Mouse (Mus musculus) erythroid progenitor cell, adult 5-6 weeks (primary cell): ENCODE results near the gene Fam208b. TPM values are rescaled to one million over a fixed set of nuclear protein-coding genes. Genes with fewer than 3 reads are reported as not detected.

Source experiments
- ATAC-seq: replicated peaks from 2 replicates; pipeline ENCODE4 v1.8.0; 2016; ENCODE audit warnings: moderate number of reproducible peaks, mild to moderate bottlenecking, moderate TSS enrichment, inconsistent platforms; ENCODE audit not compliant: poor library complexity, low FRiP score, severe bottlenecking
- total RNA-seq, 2 experiments: library from RNA; stranded (forward) in 1 of 2; stranded (reverse) in 1 of 2; fragments of 150-400 nt in 1 of 2; fragments of 186-747, 209-891 nt in 1 of 2; gene quantifications; 2 replicates each; pipeline versions ENCODE4 v1.2.3 to v1.2.4; 2015 to 2017; ENCODE audit warnings: low replicate concordance in 2 of 2

Gene Fam208b
- total RNA-seq (2015; ENCODE audit: low replicate concordance) (21.6 and 53.7 TPM in 2 replicates), total RNA-seq (2017; ENCODE audit: low replicate concordance) (16.7 and 23.0 TPM in 2 replicates)

DNA sequence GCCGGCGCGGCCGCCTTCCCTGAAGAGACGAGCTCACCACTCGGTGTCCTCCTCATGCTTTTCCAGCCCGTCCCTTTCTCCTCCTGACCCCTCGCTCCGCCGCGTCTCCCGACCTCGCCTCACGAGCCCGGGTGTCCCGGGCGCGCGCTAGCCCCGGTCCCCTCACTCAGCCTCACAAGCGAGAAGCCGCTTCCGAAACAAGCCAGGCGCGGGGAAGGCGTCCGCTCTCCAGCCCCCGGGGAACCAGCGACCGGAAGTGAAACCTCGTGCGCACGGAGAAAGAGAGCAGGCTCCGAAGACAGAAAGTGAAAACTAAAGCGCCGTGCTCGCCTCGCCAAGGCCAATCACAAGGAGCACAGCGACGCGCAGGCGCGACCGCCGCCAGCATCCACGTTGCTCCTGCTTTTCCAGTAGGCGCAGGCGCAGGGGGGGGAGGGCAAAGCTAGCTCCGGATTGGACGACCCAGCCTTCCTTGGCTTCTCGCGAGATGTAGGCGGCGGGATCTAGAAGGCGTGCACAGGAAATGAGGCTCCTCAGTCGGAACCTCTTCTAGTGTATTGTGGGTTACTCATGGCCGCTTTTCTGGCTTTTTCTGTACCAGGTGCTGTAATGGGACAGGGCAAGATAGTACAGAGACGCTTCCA lies at the start of gene Fam208b:
Gene Fam208b, minus strand, starts transcription at position 314 of the 644 bp plus-strand sequence.
- peak; percentile 99 for ATAC-seq

DNA sequence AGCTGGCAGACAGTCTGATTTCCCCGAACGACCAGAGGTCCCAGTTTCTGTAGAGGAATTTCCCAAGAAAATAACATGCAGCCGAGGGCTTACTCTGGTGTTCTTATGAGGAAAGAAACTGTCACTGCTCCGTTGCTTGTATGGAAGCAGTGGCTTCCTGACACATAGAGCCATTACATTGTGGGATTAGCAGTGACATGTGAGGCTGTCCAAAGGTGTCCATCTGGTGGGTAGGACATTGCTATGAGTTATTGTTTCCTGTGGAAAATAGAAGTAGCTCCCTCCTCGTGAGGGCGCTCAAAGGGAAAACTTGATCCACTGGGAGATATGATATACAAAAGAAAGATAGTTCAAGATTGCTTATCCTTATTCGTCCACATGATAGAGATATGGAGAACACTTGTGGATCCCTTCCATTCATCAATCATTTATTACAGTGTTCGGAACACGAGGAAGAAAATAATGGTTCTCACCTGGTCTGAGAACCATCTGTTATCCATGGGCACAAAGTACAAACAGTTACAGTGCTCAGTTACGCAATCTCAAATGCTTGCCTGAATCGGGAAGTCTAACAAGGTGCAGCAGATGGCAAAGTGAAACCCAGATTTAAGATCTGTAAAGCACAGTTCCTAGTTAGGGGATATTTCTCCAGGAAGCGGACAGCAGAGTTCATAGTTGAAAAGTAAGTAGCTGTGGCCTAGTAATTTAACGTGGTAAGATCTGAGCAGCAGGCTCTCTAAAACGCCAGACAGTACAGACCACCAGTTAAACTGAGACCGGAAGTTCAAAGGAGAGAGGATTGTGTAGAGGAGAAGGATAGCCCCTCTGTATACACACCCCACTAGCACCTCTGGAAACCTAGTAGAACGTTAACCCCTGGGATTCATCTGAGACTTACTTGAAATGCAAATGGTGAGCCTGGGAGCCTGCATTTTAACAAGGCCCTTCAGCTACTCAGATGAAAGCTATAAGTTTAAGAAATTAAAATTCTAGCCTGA lies 48.6 kb upstream of the Fam208b start:
- ATAC-seq, result no peak

DNA sequence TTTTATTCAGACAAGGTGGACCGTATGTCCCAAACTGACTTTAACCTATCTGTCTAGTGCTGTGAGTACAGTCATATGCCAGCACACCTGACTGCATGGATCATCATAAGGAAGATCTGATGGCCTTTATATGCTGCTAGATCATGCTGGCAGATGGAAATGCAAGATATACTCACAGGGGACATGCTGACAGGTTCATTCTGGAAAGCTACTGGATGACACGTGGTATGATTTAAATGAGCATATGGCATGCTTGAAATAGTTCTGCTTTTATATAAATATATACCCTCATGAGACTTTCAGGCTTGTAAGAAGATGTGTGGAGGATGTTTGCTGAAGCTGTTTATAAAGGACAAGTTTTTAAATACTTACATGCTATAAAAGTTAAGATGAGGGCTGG lies 43.5 kb upstream of the Fam208b start:
- ATAC-seq, result no peak

DNA sequence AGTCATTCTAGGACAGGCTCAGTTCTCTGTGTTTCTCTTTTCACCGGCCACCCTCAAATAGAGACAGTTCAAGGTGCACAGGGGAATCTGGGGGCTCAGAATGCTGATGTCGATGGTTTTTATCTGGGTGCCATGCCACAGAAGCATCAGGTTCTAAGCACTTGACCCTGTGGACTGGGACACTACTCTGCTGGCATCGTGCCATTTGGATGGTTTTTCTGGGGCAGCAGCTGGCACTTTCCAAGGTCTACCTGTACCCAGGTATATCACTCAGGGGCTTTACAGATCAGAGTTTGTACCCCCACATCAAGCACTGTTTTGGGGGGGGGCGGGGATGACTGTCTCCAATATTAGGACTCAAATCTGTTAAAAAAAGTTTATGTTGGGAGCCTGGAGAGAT lies 39.7 kb upstream of the Fam208b start:
- ATAC-seq, result no peak

DNA sequence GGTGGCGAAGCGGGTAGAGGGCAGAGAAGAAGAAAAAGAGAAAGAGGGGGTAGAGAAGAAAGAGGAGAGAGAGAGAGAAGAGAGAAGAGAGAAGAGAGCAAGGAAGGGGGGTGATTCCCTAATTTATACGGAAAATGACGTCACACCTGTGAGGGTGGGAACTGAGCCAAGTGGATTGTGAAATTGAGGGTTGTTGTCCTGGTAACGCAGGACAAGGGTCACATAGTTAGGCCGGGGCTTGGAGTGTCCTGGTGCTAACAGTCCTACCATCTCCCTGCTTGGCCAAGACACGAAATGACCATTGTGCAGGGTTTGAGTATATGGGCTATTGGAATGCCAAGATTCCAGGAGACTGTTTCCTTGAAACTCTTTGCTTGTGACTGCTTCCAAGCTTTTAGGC lies 35.7 kb upstream of the Fam208b start:
- no peak for ATAC-seq

DNA sequence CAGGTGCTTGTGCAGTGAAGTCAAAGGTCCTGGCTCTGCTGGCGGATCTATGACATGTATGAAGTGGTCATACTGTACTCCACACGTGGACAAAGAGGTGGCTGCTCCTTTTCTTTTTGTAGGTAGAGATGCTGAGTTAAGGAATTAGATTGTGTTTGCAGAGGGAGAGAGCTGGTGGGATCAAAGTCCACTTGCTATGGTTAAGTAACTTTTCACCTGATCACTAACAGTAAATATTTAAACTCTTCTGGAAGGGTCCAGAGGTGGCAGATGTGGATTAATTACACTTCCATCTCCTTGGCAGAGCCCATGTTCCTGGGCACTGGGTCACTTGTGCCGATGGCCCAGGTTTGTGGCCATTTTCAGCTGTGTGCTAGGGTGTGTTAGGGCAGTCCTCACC lies 35.0 kb upstream of the Fam208b start:
- no peak for ATAC-seq

DNA sequence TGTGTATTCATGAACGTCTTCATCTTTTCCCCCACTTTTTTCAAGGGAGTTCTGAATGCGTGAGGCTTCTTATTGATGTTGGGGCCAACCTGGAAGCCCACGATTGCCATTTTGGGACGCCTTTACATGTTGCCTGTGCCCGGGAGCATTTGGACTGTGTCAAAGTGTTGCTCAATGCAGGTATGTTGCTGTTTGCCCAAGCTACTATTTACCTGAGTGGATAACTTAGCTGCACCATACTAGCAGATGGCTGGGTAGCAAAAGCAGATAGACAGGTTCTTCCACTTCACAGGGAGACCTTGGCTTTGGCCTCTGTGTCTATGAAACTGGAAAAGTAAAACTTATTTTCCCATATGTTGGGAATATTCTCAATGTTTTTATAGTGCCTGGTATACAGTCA lies 34.0 kb upstream of the Fam208b start:
- no peak for ATAC-seq

DNA sequence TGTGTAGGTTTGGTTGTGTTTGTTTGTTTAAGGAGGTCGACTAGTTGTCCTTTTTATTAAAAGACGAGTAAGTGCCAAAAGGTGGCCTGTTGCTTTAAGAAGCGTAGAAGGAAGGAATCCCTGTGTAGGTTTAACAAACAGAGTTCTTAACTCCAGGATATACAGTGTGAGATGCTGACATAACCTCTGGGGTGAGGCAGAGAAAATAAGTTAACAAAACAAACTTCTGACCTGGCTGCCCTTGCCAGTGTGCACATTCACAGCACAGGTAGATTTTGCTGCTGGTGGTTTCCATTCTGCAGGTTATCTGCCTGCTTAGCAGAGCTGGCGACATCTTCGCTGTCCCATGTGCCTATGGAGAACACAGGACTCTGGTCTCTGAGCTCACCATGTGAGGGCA lies 31.6 kb upstream of the Fam208b start:
- no peak for ATAC-seq

DNA sequence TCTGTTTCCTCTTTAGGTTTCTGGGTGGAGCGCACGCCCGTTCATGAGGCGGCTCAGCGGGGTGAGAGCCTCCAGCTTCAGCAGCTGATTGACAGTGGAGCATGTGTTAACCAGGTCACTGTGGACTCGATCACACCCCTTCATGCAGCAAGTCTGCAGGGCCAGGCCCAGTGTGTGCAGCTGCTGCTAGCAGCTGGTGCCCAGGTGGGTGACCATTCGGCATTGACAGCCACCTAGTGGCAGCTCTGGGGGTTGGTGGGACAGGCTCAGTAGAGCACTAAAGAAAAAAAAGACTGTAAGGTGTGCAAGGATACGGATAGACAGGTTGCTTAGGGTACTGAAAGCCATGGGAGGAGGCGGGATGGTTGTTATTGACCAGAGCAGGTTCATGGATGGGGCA lies 31.1 kb upstream of the Fam208b start:
- no peak for ATAC-seq

DNA sequence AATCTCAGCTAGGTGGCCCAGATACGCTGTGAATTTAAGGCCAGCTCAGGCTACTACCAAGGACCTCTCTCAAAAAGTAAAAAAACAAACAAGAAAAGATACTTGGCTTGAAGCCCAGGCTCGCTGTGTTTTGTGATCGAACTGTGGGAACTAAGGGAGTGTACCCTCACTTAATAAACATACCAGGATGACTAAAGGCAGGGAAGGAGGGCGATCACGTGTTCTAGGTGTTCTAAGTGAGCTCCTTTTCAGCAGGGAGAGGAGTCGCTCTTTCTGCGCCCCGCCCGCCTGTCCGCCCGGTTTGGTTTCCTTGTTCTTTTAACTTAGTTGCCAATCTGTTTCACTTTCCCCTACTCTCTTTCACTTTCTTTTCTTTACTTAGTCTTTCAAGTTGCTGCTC lies 25.9 kb upstream of the Fam208b start:
- ATAC-seq, result no peak

DNA sequence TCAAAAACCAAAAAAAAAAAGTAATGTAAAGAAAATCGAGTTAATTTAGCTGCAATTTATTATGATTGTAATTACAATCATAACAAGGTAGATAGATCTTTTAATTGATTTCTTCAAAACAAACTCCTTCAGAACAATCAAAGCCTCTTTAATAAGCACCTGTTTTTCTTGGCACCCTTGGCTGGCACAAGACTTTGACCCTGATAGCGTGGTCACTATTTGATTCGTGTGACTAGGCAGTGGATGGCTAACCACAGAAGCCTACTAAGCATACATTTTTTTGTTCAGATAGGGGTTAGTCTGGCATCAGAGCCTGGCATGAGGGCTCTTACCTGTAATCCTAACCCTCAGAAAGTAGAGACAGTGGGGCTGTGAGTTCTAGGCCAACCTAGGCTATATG lies 24.2 kb upstream of the Fam208b start:
- ATAC-seq, result no peak

DNA sequence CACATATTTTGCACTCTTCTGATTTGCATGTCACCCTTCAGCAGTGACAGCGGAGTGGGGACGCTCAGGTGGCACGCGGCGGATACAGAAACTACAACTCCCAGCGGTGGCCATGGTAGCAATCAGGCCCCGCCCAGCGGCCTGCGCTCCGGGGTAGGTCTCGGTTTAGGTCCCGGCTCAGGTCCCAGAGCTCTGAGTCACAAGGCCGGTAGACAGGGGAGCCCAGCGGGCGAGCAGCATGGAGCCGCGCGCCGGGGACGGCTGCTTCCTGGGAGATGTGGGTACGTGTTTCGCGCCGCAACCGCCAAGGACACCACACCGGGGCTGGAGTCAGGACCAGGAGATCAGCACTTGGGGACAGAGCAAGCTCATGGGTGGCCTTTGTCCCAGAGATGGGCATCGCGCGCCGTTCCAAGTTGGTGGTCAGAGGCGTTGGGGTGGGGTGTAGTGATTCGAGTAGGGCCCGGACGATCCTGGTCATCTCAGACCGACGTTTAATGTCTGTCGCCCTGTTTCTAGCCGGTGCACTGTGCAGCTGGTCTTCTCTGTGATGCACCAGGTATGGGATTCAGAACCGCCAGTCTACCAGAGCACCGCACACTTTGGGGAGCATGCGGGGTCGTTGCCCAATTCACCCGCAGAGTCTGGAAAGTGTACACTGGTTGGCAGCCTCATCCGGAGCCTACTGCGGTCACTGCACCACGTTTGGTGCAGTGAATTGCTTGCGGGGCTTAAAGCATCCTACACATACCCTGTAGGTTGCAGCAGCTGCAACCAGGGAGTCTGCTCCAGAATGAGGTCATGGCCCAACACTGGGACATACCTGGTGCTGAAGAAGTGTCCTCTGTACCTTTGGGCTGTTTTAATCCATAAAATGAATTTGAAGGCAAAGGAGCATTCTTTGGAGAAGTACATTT lies 23.2 kb upstream of the Fam208b start, which contains the start of gene Asb13:
Gene Asb13, plus strand, starts transcription at position 138 of the 917 bp plus-strand sequence.
- ATAC-seq, result peak; percentile 98

DNA sequence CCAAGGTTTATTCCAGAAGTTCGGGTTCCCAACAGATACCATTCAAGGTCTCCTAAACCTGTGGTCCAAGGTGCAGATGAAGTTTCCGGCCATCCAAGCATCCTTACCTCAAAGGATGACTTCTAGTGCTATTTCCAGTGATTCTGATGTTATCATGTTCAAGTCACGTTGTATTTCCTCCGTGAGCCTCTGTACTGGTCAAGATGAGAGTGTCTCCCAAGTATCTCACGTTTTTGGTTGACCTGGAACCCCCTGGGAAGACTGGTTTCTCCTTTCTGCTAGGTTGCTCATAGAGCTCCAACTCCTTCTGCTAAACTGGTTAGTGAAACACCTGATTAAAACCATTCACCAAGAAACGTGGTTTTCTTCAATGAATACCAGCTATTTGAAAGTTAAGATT lies 22.2 kb upstream of the Fam208b start:
- no peak for ATAC-seq

DNA sequence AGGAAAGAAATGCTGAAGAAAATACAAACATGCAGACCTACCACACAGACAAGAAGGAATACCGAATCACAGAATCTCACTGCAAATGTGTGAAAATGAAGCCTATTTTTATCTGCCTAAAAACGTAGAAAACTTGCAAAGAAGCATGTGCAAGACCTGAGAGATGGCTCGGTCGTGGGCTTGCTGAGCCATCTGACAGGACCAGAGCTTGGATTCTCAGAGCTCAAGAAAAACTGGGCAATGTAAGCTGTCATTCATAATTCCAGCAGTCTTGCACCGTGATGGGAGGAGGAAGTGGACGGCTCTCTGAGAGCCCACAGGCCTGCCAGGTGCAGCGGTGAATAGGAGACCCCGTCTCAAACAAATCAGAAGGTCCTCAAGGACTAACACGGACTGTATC lies 21.6 kb upstream of the Fam208b start:
- no peak for ATAC-seq

DNA sequence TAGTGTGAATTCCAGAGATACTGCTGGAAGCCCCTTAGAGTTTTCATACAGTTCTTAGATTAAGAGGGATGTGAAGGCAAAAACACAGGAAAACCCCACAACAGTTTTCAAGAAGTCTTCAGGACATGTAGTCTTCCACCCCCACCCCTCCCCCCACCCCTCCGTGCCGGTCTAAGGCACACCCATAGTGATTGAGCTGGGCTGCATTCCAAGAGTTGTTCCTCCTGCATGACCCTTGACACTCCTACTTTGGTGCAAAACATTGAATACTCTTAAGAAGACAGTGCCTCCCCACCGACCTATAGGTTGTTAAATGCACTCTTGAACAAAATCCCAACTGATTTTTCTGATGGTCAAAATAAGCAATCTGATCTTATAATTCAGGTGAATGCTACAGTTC lies 17.2 kb upstream of the Fam208b start:
- no peak for ATAC-seq

DNA sequence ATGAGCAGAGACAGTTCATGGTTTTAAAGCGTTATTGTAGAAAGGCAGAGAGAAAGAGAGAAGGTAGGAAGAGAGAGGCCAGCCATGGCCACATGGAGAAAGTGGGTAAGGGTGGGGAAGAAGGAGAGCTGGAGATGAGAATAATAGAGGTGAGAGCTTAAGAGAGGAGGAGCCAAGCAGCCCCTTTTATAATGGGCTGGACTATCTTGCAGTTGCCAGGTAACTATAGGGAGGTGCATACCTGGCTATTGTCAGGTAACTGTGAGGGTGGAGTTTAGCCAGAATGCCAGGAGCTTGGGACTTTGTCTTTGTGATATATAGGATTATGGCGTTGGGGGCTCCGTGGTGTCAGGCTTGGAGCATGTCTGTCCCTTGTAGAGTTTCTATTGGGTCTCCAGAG lies 16.2 kb upstream of the Fam208b start:
- no peak for ATAC-seq

DNA sequence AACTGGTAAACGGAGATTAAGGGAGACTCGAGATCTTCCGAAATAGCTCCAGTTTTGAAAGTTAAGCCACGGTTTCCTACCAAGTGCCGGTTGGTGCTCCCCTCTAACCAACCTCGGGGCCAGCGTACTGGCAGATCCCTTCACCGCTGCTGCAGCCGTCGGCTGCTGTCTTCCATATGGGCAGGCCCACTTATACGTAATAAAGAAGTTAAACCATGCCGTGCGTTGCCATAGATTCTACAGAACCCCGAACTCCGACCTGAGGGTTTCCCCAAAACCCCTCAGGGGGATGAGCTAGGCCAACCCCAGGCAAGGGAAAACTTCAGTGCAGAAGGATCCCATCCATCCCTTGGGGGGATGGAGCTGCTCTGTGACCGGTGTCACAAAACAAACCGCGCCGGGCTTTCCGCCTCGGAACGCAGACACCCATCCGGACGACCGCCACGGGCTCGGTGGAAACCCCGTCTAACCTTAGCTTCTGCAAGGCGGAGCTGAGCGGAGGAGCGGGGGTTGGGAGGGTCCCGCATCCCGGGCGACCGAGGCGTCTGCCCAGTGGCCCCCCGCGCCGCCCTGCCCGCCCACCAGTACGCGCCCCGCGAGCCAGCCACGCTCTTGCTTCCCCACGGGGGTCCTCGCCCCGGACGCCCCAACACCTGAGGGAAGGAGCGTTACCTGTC lies 652 bp downstream of the Fam208b start:
- ATAC-seq, result peak; percentile 27

DNA sequence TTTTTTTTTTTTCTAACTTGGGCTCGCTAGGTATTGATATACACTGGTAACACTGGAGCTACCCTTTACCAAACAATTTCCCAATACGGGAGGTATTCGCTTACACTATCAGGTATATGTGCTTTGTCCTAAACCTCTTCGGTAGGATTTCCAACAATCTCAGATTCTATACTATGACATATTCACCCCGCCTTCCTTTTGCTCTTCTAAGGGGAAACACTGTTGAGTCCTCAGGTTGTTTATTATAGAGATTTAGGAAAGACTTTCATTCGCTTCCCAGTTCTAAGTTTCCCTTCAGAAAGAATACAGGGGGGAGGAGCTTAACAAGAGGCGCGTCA lies 1.2 kb downstream of the Fam208b start:
- ATAC-seq, result peak; percentile 64

DNA sequence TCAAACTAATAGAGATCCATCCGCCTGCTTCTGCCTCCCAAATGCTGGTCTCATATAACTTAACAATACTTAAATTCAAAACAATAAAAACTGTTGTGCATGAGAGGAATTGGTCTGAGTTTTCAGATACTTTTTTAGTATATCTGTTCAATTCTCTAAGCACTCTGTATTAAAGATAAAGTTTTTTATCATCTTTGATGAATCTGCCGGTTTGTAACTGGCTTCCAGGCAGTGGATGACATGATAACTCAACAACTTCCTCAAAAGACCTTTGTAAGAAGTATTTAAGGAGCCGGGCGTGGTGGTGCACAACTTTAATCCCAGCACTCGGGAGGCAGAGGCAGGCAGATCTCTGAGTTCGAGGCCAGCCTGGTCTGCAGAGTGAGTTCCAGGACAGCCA lies 14.7 kb downstream of the Fam208b start:
- no peak for ATAC-seq

DNA sequence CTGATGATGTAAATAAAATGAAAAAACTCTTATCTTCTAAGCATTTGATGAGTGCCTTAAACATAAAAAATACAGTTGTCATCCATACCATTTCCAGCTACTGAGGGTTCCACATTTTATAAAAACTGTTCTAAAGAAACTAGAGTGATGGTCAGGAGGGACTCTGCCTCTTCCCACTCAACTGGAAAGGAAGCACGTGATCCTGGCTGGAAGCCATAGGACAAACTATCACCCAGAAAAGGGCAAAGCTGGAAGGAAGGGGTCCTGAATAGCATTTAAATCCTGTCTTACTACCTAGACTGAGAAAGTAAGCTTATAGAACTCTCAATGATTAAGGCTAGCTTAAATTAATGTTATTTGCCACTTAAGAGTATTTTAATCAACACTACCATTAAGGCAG lies 16.6 kb downstream of the Fam208b start:
- no peak for ATAC-seq
